In the genomic region with DNA sequence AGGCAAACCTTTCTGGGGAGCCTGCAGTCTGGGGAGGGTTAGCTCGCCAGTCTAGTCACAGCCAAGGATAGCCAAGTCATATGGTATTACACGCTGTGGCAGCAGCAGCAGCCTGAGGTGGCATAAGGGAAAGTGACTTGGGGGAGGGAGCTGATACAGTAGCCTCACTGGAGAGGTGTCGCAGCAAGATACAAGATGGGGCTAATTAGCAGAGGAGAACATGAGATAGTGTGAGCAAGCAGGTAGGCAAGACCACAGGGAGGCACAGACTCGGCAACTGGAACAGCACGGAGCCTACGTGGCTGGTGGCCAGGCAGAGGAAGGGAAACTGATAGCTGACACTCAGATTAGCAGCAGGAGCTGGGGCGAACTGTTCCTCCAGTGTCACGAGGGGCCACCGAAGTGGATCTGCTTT, we compare ENCODE assay signal across 7 mouse cellular contexts. TPM values are rescaled to one million over a fixed set of nuclear protein-coding genes. Genes with fewer than 3 reads are reported as not detected.
DNase-seq lines count a peak whose midpoint lies in the region; ATAC-seq and TF ChIP-seq lines count a peak whose summit lies in the region.

No protein-coding gene starts in this region.

- H3K4me2 ChIP-seq in heart, embryonic 14.5 days (ENCODE audit: low read length), result peak overlapping the region; percentile 55

- no peak overlapping the region for H3K27ac ChIP-seq in heart, embryonic 14.5 days (replicated peaks in 1 of 2; ENCODE audit: control insufficient read depth in 1 of 2, insufficient read depth in 1 of 2, low read depth in 2 of 2, low read length in 2 of 2)

- WGBS in lung, adult 2 months, result 72% methylated on average over 9 of the region's 9 CpGs
- 13% methylated on average over 9 of the region's 9 CpGs for WGBS in heart, embryonic 14.5 days

- TF ChIP-seq CTCF in lung, adult 2 months (IDR thresholded peaks at IDR 0.05; ENCODE audit: insufficient read depth, low read length), result no peak

- H3K36me3 ChIP-seq in heart, embryonic 14.5 days (ENCODE audit: control insufficient read depth, insufficient read depth, low read length), result no peaks in the 10 kb centered on the region

- DNase-seq in lung, postnatal 36 days, result peak; percentile 17
- no peak for DNase-seq in lung, adult 2 months
- no peak for DNase-seq in thymus, postnatal 4 days
- DNase-seq in neural tube, embryonic 10.5 days (ENCODE audit: extremely low spot score, low spot score), result no peak

- 0 out of 2 replicates have a peak, but pooled peaks cover 4% of the 10 kb centered on the region for H3K9me3 ChIP-seq in heart, embryonic 14.5 days (ENCODE audit: control insufficient read depth, low read length)

- H3K4me1 ChIP-seq in lung, adult 2 months (ENCODE audit: control insufficient read depth, insufficient read depth, low read length), result peaks cover 21% of the 10 kb centered on the region
- H3K4me1 ChIP-seq in heart, embryonic 14.5 days (ENCODE audit: control insufficient read depth in 2 of 2, insufficient read depth in 2 of 2, low read length in 2 of 2), result peaks cover 11 to 16% of the 10 kb centered on the region in 2 experiments

- H3K9ac ChIP-seq in heart, embryonic 14.5 days (ENCODE audit: low read length), result no peak overlapping the region

- no peak overlapping the region for H3K4me3 ChIP-seq in lung, adult 2 months (replicated peaks; ENCODE audit: extremely low read depth, low read depth, low read length)
- no peak overlapping the region for H3K4me3 ChIP-seq in heart, embryonic 14.5 days (ENCODE audit: control insufficient read depth in 1 of 2, insufficient read depth in 1 of 2, low read depth in 1 of 2, low read length in 2 of 2)

- no peak for TF ChIP-seq POLR2A in lung, adult 2 months (IDR thresholded peaks at IDR 0.05; ENCODE audit: borderline replicate concordance, extremely low read depth, low read depth, low read length)

- H3K27me3 ChIP-seq in heart, embryonic 14.5 days (ENCODE audit: control insufficient read depth, insufficient read depth, low read length), result no peaks in the 10 kb centered on the region

- peak; percentile 62 for ATAC-seq in erythroblast, adult 5-6 weeks (replicated peaks; ENCODE audit: low FRiP score, poor library complexity, severe bottlenecking)
- peak; percentile 50; the same call in 1 of the 2 replicates for ATAC-seq in heart, embryonic 14.5 days (ENCODE audit: insufficient number of reproducible peaks, insufficient read depth, low FRiP score, low read depth)
- peak; percentile 98 for ATAC-seq in megakaryocyte-erythroid progenitor cell, adult 5-6 weeks (replicated peaks; ENCODE audit: low FRiP score, low TSS enrichment, poor library complexity, severe bottlenecking)

RNA-seq across cellular contexts. Expression of a gene that starts 26.2 kb away (rescaled TPM):
- polyA plus RNA-seq in lung, adult 2 months (2012; rRNA removed), result 21.0 and 21.8 TPM in 2 replicates
- 5.6 and 7.1 TPM in 2 replicates for total RNA-seq in erythroblast, adult 5-6 weeks (2015; ENCODE audit: low replicate concordance)
- 0.09 and 3.8 TPM in 2 replicates for total RNA-seq in erythroblast, adult 5-6 weeks (2017; ENCODE audit: low replicate concordance)
- polyA plus RNA-seq in heart, embryonic 14.5 days (2014; fragmentation: Nextera tagmentation; extraction: Ambion mirVana), result 11.0 and 12.3 TPM in 2 replicates
- total RNA-seq in megakaryocyte-erythroid progenitor cell, adult 5-6 weeks (2014; fragmentation: Nextera tagmentation), result 5.9 and 8.3 TPM in 2 replicates
- 0.42 and 2.2 TPM in 2 replicates for total RNA-seq in megakaryocyte-erythroid progenitor cell, adult 5-6 weeks (2017)
